Mouse (Mus musculus): ENCODE measurements around the gene Adcy1. TPM values are rescaled to one million over a fixed set of nuclear protein-coding genes. Genes with fewer than 3 reads are reported as not detected.

Gene Adcy1
- polyA plus RNA-seq, 1 experiment from 2014 or later: 2.0 TPM

DNA sequence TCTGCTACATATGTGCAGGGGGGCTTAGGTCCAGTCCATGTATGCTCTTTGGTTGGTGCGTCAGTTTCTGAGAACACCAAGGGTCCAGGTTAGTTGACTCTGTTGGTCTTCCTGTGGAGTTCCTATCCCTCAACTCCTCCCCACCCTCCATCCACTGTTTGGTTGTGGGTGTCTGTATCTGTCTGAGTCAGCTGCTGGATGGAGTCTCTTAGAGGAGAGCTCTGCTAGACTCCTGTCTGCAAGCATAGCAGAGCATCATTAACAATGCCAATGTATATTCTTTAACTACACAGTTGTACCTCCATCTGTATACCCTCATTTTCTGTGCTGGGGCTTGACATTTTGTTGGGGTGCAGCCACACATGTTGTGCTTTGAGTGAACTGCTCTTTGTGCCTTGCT, 18.6 kb downstream of the Adcy1 start:
- 88% methylated on average over 1 of the region's 1 CpGs for WGBS
- no peaks in the 10 kb centered on the region for H3K9me3 ChIP-seq (ENCODE audit: control insufficient read depth, low read length)
- no peaks in the 10 kb centered on the region for H3K27me3 ChIP-seq (ENCODE audit: control insufficient read depth, insufficient read depth, low read length)
- no peak for DNase-seq (ENCODE audit: low spot score)
- H3K4me3 ChIP-seq (ENCODE audit: low read depth, low read length): no peak overlapping the region
- ATAC-seq (ENCODE audit: insufficient read depth, low FRiP score, low TSS enrichment): no peak
- H3K36me3 ChIP-seq (ENCODE audit: control insufficient read depth, insufficient read depth, low read length): no peaks in the 10 kb centered on the region
- H3K9ac ChIP-seq (ENCODE audit: low read length): no peak overlapping the region
- H3K4me1 ChIP-seq (ENCODE audit: control insufficient read depth, insufficient read depth, low read length): no peaks in the 10 kb centered on the region
- H3K4me2 ChIP-seq (ENCODE audit: low read depth): no peak overlapping the region
- H3K27ac ChIP-seq (ENCODE audit: low read depth, low read length): no peak overlapping the region

DNA sequence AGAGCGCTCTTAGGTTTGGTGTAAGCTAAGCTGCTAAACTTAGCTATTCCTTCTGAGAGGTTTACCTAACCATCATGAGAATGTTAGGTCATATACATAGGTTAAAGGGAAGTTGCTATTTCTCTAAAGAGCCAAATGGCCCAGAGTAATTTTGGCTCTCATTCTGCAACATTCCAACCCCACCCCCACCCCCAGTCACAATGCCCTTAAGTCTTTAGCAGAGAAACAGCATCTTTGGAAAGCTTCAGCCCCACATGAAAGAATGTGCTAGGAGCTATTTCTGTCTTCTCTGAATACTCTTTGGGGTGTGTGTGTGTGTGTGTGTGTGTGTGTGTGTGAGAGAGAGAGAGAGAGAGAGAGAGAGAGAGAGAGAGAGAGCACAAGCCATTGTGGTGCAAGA, 20.6 kb downstream of the Adcy1 start:
- no peak overlapping the region for H3K4me2 ChIP-seq (ENCODE audit: low read depth)
- no peaks in the 10 kb centered on the region for H3K9me3 ChIP-seq (ENCODE audit: control insufficient read depth, low read length)
- H3K4me3 ChIP-seq (ENCODE audit: low read depth, low read length): no peak overlapping the region
- ATAC-seq (ENCODE audit: insufficient read depth, low FRiP score, low TSS enrichment) (no peak), DNase-seq (ENCODE audit: low spot score) (no peak)
- no peaks in the 10 kb centered on the region for H3K27me3 ChIP-seq (ENCODE audit: control insufficient read depth, insufficient read depth, low read length)
- no peaks in the 10 kb centered on the region for H3K36me3 ChIP-seq (ENCODE audit: control insufficient read depth, insufficient read depth, low read length)
- WGBS: 100% methylated on average over 1 of the region's 1 CpGs
- H3K4me1 ChIP-seq (ENCODE audit: control insufficient read depth, insufficient read depth, low read length): no peaks in the 10 kb centered on the region
- no peak overlapping the region for H3K9ac ChIP-seq (ENCODE audit: low read length)
- no peak overlapping the region for H3K27ac ChIP-seq (ENCODE audit: low read depth, low read length)

DNA sequence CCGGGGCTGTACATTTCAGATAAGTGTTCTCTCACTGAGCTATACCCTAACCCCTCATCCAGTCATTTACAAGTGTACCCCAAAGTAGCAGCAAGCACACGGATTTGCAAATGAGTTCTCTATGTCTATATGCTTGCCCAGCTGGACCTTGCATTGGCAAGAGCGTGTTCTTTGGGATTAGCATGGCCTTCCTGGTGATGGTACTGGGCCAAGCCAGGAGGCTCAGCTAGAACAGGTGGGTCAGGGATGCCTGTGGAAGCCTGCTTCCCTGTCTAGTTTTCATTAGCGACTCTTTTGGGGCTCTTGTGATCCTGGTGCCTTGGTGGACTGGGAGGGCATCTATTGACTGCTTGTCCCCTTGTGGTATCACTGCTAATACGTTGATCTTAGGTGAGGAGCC, 21.9 kb downstream of the Adcy1 start:
- Histone ChIP-seq H3K4me2 (ENCODE audit: low read depth) (no peak overlapping the region), H3K9ac (ENCODE audit: low read length) (no peak overlapping the region), H3K36me3 (ENCODE audit: control insufficient read depth, insufficient read depth, low read length) (no peaks in the 10 kb centered on the region), H3K9me3 (ENCODE audit: control insufficient read depth, low read length) (no peaks in the 10 kb centered on the region), H3K27me3 (ENCODE audit: control insufficient read depth, insufficient read depth, low read length) (no peaks in the 10 kb centered on the region), H3K27ac (ENCODE audit: low read depth, low read length) (no peak overlapping the region), H3K4me1 (ENCODE audit: control insufficient read depth, insufficient read depth, low read length) (no peaks in the 10 kb centered on the region), H3K4me3 (ENCODE audit: low read depth, low read length) (no peak overlapping the region)
- ATAC-seq (ENCODE audit: insufficient read depth, low FRiP score, low TSS enrichment): no peak
- 85% methylated on average over 5 of the region's 5 CpGs for WGBS
- DNase-seq (ENCODE audit: low spot score): no peak

DNA sequence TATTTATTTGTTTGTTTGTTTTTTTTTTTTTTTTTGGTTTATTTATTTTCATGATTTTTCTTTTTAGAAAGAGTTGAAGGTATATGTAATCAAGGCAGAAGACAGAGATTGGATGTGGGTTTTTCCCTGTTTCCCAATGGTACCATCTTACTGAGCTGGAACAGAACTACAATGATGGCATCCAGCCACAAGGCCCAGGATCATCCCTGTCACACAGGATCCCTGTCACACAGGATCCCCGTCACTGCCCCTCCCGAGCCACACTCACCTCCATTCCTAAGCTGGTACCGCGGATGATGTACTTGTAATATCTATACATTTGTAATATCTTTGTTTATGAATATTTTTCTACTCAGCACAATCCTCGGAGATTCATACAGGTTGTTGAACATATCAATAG, 27.8 kb downstream of the Adcy1 start:
- ATAC-seq (ENCODE audit: insufficient read depth, low FRiP score, low TSS enrichment): no peak

DNA sequence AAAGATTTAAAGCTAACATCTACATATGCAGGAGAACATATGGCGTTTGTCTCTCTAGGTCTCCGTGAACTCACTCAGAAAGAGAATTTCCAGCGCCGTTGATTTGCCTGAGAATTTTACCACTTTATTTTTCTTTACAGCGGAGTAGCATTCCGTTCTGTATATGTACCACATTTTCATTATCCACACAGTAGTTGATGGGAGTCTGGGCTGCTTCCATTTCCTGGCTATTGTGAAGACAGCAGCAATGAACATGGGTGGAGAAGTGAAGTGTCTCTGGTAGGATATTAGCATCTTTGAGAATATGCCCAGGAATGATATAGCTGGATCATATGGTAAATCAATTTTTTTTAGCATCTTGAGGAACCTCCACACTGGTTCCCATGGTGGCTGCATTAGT, 31.6 kb downstream of the Adcy1 start:
- H3K27ac ChIP-seq (ENCODE audit: low read depth, low read length): no peak overlapping the region
- H3K4me3 ChIP-seq (ENCODE audit: low read depth, low read length): no peak overlapping the region
- ATAC-seq (ENCODE audit: insufficient read depth, low FRiP score, low TSS enrichment): no peak
- H3K9me3 ChIP-seq (ENCODE audit: control insufficient read depth, low read length): no peaks in the 10 kb centered on the region
- no peak overlapping the region for H3K9ac ChIP-seq (ENCODE audit: low read length)
- H3K36me3 ChIP-seq (ENCODE audit: control insufficient read depth, insufficient read depth, low read length): no peaks in the 10 kb centered on the region
- DNase-seq (ENCODE audit: low spot score): no peak
- no peaks in the 10 kb centered on the region for H3K27me3 ChIP-seq (ENCODE audit: control insufficient read depth, insufficient read depth, low read length)
- 93% methylated on average over 6 of the region's 6 CpGs for WGBS
- no peak overlapping the region for H3K4me2 ChIP-seq (ENCODE audit: low read depth)
- no peaks in the 10 kb centered on the region for H3K4me1 ChIP-seq (ENCODE audit: control insufficient read depth, insufficient read depth, low read length)

More for the DNA sequence above, 27.8 kb downstream of the Adcy1 start:
- Histone ChIP-seq H3K4me2 (ENCODE audit: low read depth) (no peak overlapping the region), H3K9ac (ENCODE audit: low read length) (no peak overlapping the region), H3K4me1 (ENCODE audit: control insufficient read depth, insufficient read depth, low read length) (no peaks in the 10 kb centered on the region), H3K27me3 (ENCODE audit: control insufficient read depth, insufficient read depth, low read length) (no peaks in the 10 kb centered on the region), H3K4me3 (ENCODE audit: low read depth, low read length) (no peak overlapping the region), H3K36me3 (ENCODE audit: control insufficient read depth, insufficient read depth, low read length) (no peaks in the 10 kb centered on the region), H3K27ac (ENCODE audit: low read depth, low read length) (no peak overlapping the region), H3K9me3 (ENCODE audit: control insufficient read depth, low read length) (no peaks in the 10 kb centered on the region)
- DNase-seq (ENCODE audit: low spot score): no peak
- 97% methylated on average over 5 of the region's 5 CpGs for WGBS

DNA sequence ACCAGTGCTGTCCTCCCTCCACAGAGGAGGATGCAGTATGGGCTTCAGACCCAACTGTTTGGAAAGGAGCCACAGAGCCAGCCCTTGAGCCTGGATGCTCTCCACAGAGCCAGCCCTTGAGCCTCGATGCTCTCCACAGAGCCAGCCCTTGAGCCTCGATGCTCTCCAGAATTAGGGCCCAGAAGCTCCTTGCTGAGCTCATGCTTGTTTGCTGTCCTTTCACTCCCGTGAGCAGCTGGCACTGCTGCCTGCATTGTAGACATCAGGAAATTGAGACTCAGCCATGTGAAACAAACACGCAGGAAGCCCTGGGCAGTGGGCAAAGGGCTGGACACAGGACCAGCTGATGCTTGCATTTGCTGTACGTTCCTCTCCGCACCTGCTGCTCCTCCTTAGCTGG, 38.4 kb downstream of the Adcy1 start:
- peak overlapping the region; percentile 35; the same call in 1 of the 2 replicates for H3K27ac ChIP-seq (ENCODE audit: low read depth, low read length)
- H3K27me3 ChIP-seq (ENCODE audit: control insufficient read depth, insufficient read depth, low read length): no peaks in the 10 kb centered on the region
- 71% methylated on average over 6 of the region's 6 CpGs for WGBS
- DNase-seq (ENCODE audit: low spot score) (no peak), ATAC-seq (ENCODE audit: insufficient read depth, low FRiP score, low TSS enrichment) (peak; percentile 28; the same call in 1 of the 2 replicates)
- no peaks in the 10 kb centered on the region for H3K9me3 ChIP-seq (ENCODE audit: control insufficient read depth, low read length)
- H3K9ac ChIP-seq (ENCODE audit: low read length): no peak overlapping the region
- H3K4me1 ChIP-seq (ENCODE audit: control insufficient read depth, insufficient read depth, low read length): 0 out of 2 replicates have a peak, but pooled peaks cover 3% of the 10 kb centered on the region
- H3K4me2 ChIP-seq (ENCODE audit: low read depth): no peak overlapping the region
- H3K36me3 ChIP-seq (ENCODE audit: control insufficient read depth, insufficient read depth, low read length): no peaks in the 10 kb centered on the region
- no peak overlapping the region for H3K4me3 ChIP-seq (ENCODE audit: low read depth, low read length)

DNA sequence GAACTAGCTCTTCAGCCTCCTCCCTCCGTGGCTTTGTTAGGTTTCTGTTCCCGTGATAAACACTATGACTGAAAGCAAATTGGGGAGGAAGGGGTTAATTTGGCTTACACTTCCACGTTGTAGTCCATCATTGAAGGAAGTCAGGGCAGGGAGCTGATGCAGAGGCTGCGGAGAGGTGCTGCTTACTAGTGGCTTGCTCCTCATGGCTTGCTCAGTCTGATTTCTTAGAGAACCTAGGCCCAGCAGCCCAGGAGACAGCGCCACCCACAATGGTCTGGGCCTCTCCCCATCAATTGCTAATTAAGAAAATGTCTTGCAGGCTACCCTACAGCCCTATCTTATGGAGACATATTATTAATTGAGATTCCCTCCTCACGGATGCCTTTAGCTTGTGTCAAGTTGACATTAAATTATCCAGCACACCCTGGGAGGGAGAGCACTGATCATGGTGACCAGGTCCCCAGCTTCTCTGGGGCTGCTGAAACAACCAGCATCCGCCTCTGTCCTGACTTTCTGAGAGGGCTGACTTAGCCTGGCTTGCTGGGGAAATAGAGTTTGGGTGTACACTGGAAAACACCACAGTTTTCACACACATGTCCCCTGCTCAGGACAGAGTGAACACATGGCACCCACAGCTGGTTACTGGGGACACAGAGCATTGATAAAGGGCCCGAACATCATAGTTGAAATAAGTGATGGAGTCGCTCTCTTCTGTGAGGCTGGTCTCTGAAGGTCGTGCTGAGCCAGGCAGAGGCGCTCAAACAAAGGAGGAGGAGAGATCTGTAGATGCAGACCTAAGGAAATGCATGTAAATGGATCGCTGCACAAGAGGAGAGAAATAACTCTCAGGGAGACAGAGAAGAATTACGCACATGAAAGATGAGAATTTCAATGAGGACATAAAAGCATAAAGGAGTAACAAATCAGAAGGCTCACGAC, 39.2 kb downstream of the Adcy1 start:
- Histone ChIP-seq H3K9me3 (ENCODE audit: control insufficient read depth, low read length) (no peaks in the 10 kb centered on the region), H3K4me1 (ENCODE audit: control insufficient read depth, insufficient read depth, low read length) (0 out of 2 replicates have a peak, but pooled peaks cover 3% of the 10 kb centered on the region), H3K4me3 (ENCODE audit: low read depth, low read length) (no peak overlapping the region), H3K9ac (ENCODE audit: low read length) (peak overlapping the region; percentile 8; the same call in 1 of the 2 replicates), H3K27ac (ENCODE audit: low read depth, low read length) (peak overlapping the region; percentile 46), H3K4me2 (ENCODE audit: low read depth) (no peak overlapping the region), H3K36me3 (ENCODE audit: control insufficient read depth, insufficient read depth, low read length) (no peaks in the 10 kb centered on the region), H3K27me3 (ENCODE audit: control insufficient read depth, insufficient read depth, low read length) (no peaks in the 10 kb centered on the region)
- ATAC-seq (ENCODE audit: insufficient read depth, low FRiP score, low TSS enrichment): peak; percentile 56
- no peak for DNase-seq (ENCODE audit: low spot score)
- WGBS: 57% methylated on average over 14 of the region's 14 CpGs

DNA sequence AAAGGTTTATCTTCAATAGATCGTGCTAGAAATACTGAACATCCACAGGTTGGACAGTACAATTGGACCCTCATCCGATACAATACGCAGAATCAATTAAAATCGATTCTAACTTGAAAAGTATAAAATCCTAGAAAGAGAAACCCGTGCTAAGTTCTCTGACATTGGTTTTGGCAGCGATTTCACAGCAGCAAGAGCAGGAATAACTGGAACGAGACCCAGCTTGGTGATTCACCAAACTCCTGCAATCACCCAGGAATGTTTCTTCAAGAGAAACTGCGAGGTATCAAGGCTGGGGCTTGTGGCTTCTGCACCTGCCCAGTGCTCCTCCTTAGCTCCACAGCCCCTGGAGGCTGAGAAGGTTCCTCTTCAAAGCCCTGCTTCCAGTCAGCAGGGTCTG, 42.0 kb downstream of the Adcy1 start:
- Histone ChIP-seq H3K4me3 (ENCODE audit: low read depth, low read length) (no peak overlapping the region), H3K9ac (ENCODE audit: low read length) (no peak overlapping the region), H3K27me3 (ENCODE audit: control insufficient read depth, insufficient read depth, low read length) (no peaks in the 10 kb centered on the region), H3K9me3 (ENCODE audit: control insufficient read depth, low read length) (no peaks in the 10 kb centered on the region), H3K4me2 (ENCODE audit: low read depth) (no peak overlapping the region), H3K36me3 (ENCODE audit: control insufficient read depth, insufficient read depth, low read length) (no peaks in the 10 kb centered on the region), H3K27ac (ENCODE audit: low read depth, low read length) (no peak overlapping the region), H3K4me1 (ENCODE audit: control insufficient read depth, insufficient read depth, low read length) (0 out of 2 replicates have a peak, but pooled peaks cover 3% of the 10 kb centered on the region)
- WGBS: 91% methylated on average over 8 of the region's 8 CpGs
- no peak for ATAC-seq (ENCODE audit: insufficient read depth, low FRiP score, low TSS enrichment)
- DNase-seq (ENCODE audit: low spot score): no peak

DNA sequence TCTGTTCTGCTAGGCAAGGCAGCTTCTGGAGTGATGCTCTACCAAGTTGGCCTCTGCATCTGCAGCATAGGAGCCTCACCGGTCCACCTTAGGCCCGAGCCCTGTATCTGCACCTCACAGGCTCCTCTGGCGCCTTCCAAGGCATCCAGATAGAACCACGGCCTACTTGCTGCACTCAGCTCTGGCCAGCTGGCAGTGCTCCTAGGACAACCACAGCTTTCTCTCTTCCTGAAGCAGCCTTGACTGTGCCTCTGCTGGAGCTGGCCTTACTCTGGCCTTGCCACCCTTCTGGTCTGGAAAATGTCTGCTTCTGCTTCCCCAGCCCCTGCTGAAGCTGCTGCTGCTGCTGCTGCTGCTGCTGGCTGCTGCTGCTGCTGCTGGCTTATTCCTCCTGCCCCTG, 45.8 kb downstream of the Adcy1 start:
- H3K27ac ChIP-seq (ENCODE audit: low read depth, low read length): no peak overlapping the region
- H3K36me3 ChIP-seq (ENCODE audit: control insufficient read depth, insufficient read depth, low read length): no peaks in the 10 kb centered on the region
- no peak overlapping the region for H3K4me2 ChIP-seq (ENCODE audit: low read depth)
- no peaks in the 10 kb centered on the region for H3K9me3 ChIP-seq (ENCODE audit: control insufficient read depth, low read length)
- WGBS: 93% methylated on average over 4 of the region's 4 CpGs
- H3K4me1 ChIP-seq (ENCODE audit: control insufficient read depth, insufficient read depth, low read length): no peaks in the 10 kb centered on the region
- ATAC-seq (ENCODE audit: insufficient read depth, low FRiP score, low TSS enrichment) (no peak), DNase-seq (ENCODE audit: low spot score) (no peak)
- H3K27me3 ChIP-seq (ENCODE audit: control insufficient read depth, insufficient read depth, low read length): no peaks in the 10 kb centered on the region
- no peak overlapping the region for H3K4me3 ChIP-seq (ENCODE audit: low read depth, low read length)
- no peak overlapping the region for H3K9ac ChIP-seq (ENCODE audit: low read length)

All from neural tube, embryonic 11.5 days (tissue).